Mouse (Mus musculus): ENCODE data around the gene Acvr1. TPM values are rescaled to one million over a fixed set of nuclear protein-coding genes. Genes with fewer than 3 reads are reported as not detected.

The Acvr1 gene
- polyA plus RNA-seq, 1 experiment from 2014 or later = 7.9 TPM

DNA sequence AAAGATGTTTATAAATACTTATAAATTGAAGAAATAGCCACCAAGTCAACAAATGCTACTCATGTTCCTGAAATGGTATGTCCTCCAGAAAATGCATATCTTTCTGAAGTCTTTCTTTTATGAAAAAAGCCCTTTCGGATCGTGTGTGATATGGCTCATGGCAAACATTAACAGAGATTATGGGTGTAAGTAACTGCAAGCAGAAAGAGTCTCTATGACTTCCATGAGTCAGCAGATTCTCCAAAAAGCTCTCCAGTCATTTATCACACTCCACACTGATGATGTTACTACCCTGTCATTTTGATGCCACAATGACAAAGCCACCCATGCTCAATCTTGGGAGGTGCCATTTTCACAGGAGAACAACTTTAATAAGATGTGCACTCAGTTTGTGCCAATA, 132.5 kb downstream of the Acvr1 start:
- H3K4me2 ChIP-seq (replicated peaks; ENCODE audit: low read depth, low read length) = no peak overlapping the region
- WGBS = 99% methylated on average over 2 of the region's 2 CpGs
- H3K36me3 ChIP-seq (ENCODE audit: control insufficient read depth, insufficient read depth, low read length) = no peaks in the 10 kb centered on the region
- no peaks in the 10 kb centered on the region for H3K9me3 ChIP-seq (ENCODE audit: control insufficient read depth, low read length)
- no peaks in the 10 kb centered on the region for H3K4me1 ChIP-seq (ENCODE audit: control insufficient read depth, insufficient read depth, low read length)
- H3K27me3 ChIP-seq (ENCODE audit: control insufficient read depth, insufficient read depth, low read length) = no peaks in the 10 kb centered on the region
- no peak overlapping the region for H3K9ac ChIP-seq (ENCODE audit: low read depth, low read length)
- no peak overlapping the region for H3K27ac ChIP-seq (ENCODE audit: low read depth, low read length)
- no peak for ATAC-seq (ENCODE audit: low FRiP score, low TSS enrichment)
- H3K4me3 ChIP-seq (ENCODE audit: low read length) = no peak overlapping the region

DNA sequence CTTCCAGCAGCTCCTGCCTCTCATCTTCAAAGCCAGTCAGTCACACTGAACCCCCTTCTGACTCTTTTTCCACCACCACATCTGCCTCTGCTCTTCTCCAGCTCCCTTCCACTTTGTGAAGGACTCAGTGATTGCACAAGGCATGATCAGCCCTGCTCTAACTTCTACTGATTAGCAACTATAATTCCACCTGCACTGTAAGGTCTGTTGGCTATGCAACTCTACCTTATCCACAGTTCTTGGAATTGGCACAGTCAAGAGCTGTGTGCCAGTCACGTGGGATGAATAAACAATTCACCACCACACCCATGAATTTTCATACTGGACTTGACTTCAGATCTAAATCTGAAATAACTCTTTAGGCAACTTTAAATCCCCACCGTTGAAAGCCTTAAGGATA, 133.6 kb downstream of the Acvr1 start:
- Histone ChIP-seq H3K27ac (ENCODE audit: low read depth, low read length) (no peak overlapping the region), H3K27me3 (ENCODE audit: control insufficient read depth, insufficient read depth, low read length) (no peaks in the 10 kb centered on the region), H3K4me3 (ENCODE audit: low read length) (no peak overlapping the region), H3K36me3 (ENCODE audit: control insufficient read depth, insufficient read depth, low read length) (no peaks in the 10 kb centered on the region), H3K9me3 (ENCODE audit: control insufficient read depth, low read length) (no peaks in the 10 kb centered on the region), H3K9ac (ENCODE audit: low read depth, low read length) (no peak overlapping the region), H3K4me1 (ENCODE audit: control insufficient read depth, insufficient read depth, low read length) (no peaks in the 10 kb centered on the region), H3K4me2 (replicated peaks; ENCODE audit: low read depth, low read length) (no peak overlapping the region)
- ATAC-seq (ENCODE audit: low FRiP score, low TSS enrichment) = no peak
- WGBS = 94% methylated on average over 2 of the region's 2 CpGs

DNA sequence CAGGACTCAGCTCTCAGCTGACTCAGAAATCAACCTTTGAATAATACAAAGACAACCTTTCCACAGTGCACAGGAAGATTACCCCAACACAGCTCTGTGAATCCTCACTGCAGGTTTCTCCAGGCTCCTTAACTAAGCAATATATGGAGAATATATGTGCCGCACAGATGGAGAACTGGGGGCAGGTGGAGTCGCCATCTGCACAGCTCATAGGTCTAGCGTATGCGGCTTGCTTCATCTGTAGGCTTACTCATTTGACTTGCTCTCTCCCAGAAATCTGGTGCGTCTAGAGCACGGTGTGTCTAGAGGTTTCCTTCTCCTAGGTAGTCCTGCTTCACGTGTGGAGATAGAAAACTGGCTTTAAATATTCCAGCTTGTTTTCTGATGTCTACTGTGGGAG, 134.7 kb downstream of the Acvr1 start:
- 94% methylated on average over 7 of the region's 7 CpGs for WGBS
- Histone ChIP-seq H3K4me2 (replicated peaks; ENCODE audit: low read depth, low read length) (no peak overlapping the region), H3K9ac (ENCODE audit: low read depth, low read length) (no peak overlapping the region), H3K27me3 (ENCODE audit: control insufficient read depth, insufficient read depth, low read length) (no peaks in the 10 kb centered on the region), H3K4me1 (ENCODE audit: control insufficient read depth, insufficient read depth, low read length) (no peaks in the 10 kb centered on the region), H3K27ac (ENCODE audit: low read depth, low read length) (no peak overlapping the region), H3K9me3 (ENCODE audit: control insufficient read depth, low read length) (no peaks in the 10 kb centered on the region), H3K36me3 (ENCODE audit: control insufficient read depth, insufficient read depth, low read length) (no peaks in the 10 kb centered on the region), H3K4me3 (ENCODE audit: low read length) (no peak overlapping the region)
- no peak for ATAC-seq (ENCODE audit: low FRiP score, low TSS enrichment)

DNA sequence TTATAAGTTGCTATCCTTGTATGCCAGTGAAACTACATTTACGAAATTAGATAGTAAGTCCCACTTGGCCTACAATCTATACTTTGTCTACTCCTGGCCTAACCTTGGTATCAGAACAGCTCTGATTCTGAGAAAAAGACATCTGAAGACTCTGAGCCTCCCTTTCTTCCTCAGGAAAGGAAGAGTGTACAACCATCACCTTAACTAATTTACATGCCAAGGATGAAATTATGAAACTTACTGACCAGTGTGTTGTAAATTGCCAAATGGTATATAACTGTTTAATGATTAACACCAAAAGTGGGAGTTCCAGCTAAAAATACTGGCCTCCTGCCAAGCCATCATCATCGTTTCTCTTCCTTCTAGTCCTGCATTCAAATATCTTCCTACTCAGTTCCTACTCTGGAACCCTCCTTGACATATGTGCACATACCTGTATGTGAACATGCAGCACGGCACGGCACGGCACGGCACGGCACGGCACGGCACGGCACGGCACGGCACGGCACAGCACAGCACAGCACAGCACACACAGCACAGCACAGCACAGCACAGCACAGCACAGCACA, 141.4 kb downstream of the Acvr1 start:
- Histone ChIP-seq H3K9me3 (ENCODE audit: control insufficient read depth, low read length) (no peaks in the 10 kb centered on the region), H3K4me3 (ENCODE audit: low read length) (no peak overlapping the region), H3K9ac (ENCODE audit: low read depth, low read length) (no peak overlapping the region), H3K27me3 (ENCODE audit: control insufficient read depth, insufficient read depth, low read length) (no peaks in the 10 kb centered on the region), H3K27ac (ENCODE audit: low read depth, low read length) (no peak overlapping the region), H3K4me2 (replicated peaks; ENCODE audit: low read depth, low read length) (no peak overlapping the region), H3K4me1 (ENCODE audit: control insufficient read depth, insufficient read depth, low read length) (no peaks in the 10 kb centered on the region), H3K36me3 (ENCODE audit: control insufficient read depth, insufficient read depth, low read length) (no peaks in the 10 kb centered on the region)
- no peak for ATAC-seq (ENCODE audit: low FRiP score, low TSS enrichment)
- 91% methylated on average over 13 of the region's 13 CpGs for WGBS

DNA sequence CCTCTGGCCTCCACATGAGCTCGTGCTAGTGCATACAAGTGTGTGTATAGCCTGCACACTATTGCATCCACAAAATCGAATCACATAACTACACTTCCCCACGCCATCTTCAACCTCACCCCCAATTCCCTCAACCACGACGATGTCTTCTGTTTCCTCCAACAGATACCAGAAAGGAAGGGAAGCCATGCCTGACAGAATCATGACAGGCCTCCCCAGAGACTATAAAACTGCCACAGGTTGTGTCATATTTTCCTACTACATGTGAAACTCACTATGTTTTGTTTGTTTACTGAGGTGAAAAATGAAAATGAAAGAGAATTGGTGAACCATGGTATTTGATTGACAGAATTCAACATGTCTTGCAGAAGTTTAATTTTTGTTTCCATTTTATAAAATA, 143.6 kb downstream of the Acvr1 start:
- Histone ChIP-seq H3K36me3 (ENCODE audit: control insufficient read depth, insufficient read depth, low read length) (no peaks in the 10 kb centered on the region), H3K9ac (ENCODE audit: low read depth, low read length) (no peak overlapping the region), H3K4me1 (ENCODE audit: control insufficient read depth, insufficient read depth, low read length) (no peaks in the 10 kb centered on the region), H3K4me3 (ENCODE audit: low read length) (no peak overlapping the region), H3K9me3 (ENCODE audit: control insufficient read depth, low read length) (no peaks in the 10 kb centered on the region), H3K4me2 (replicated peaks; ENCODE audit: low read depth, low read length) (no peak overlapping the region), H3K27ac (ENCODE audit: low read depth, low read length) (no peak overlapping the region), H3K27me3 (ENCODE audit: control insufficient read depth, insufficient read depth, low read length) (no peaks in the 10 kb centered on the region)
- ATAC-seq (ENCODE audit: low FRiP score, low TSS enrichment) = no peak
- WGBS = 64% methylated on average over 5 of the region's 5 CpGs

DNA sequence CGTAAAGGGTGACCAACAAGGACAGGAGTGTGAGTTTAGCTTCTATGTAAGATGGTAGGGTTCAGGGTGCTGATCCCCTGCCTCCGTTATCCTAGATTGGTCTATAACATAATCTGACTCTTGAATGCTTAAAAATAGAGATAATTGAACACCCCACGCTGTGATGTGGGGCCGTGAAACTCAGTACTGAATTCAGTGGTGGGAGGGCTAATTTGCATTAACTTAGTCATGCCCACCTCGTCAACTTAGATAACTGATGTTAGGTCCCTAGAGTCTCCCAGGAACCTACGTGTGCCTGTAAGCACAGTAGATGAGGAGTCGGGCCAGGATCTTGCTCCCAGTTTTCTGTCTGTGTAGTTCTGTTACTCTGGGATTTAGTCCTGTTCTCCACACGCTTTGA, 147.4 kb downstream of the Acvr1 start:
- WGBS = 88% methylated on average over 8 of the region's 8 CpGs
- no peaks in the 10 kb centered on the region for H3K36me3 ChIP-seq (ENCODE audit: control insufficient read depth, insufficient read depth, low read length)
- H3K9me3 ChIP-seq (ENCODE audit: control insufficient read depth, low read length) = no peaks in the 10 kb centered on the region
- no peak overlapping the region for H3K4me3 ChIP-seq (ENCODE audit: low read length)
- H3K27ac ChIP-seq (ENCODE audit: low read depth, low read length) = no peak overlapping the region
- H3K27me3 ChIP-seq (ENCODE audit: control insufficient read depth, insufficient read depth, low read length) = no peaks in the 10 kb centered on the region
- H3K4me2 ChIP-seq (replicated peaks; ENCODE audit: low read depth, low read length) = no peak overlapping the region
- H3K4me1 ChIP-seq (ENCODE audit: control insufficient read depth, insufficient read depth, low read length) = no peaks in the 10 kb centered on the region
- H3K9ac ChIP-seq (ENCODE audit: low read depth, low read length) = no peak overlapping the region
- ATAC-seq (ENCODE audit: low FRiP score, low TSS enrichment) = no peak

DNA sequence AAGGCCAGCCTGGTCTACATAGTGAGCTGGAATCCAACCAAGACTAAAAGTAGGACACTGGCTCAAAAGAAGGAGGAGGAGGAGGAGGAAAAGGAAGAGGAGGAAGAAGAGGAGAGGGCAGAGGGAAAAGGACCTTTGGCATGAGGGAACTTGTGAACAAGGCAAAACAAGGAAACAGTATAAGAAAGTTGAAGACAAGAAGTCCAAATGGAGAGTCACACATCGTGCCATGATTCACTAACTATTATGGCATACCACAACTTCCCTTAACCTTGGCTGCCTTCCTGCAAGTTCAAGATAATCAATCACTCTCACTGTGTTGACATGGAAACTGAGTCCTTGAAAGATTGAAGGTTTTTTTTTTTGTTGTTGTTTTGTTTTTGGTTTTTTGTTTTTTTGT, 148.8 kb downstream of the Acvr1 start:
- H3K4me3 ChIP-seq (ENCODE audit: low read length) = no peak overlapping the region
- ATAC-seq (ENCODE audit: low FRiP score, low TSS enrichment) = no peak
- H3K4me2 ChIP-seq (replicated peaks; ENCODE audit: low read depth, low read length) = no peak overlapping the region
- no peak overlapping the region for H3K9ac ChIP-seq (ENCODE audit: low read depth, low read length)
- no peaks in the 10 kb centered on the region for H3K27me3 ChIP-seq (ENCODE audit: control insufficient read depth, insufficient read depth, low read length)
- no peaks in the 10 kb centered on the region for H3K36me3 ChIP-seq (ENCODE audit: control insufficient read depth, insufficient read depth, low read length)
- no peaks in the 10 kb centered on the region for H3K4me1 ChIP-seq (ENCODE audit: control insufficient read depth, insufficient read depth, low read length)
- H3K9me3 ChIP-seq (ENCODE audit: control insufficient read depth, low read length) = no peaks in the 10 kb centered on the region
- 77% methylated on average over 1 of the region's 1 CpGs for WGBS
- no peak overlapping the region for H3K27ac ChIP-seq (ENCODE audit: low read depth, low read length)

DNA sequence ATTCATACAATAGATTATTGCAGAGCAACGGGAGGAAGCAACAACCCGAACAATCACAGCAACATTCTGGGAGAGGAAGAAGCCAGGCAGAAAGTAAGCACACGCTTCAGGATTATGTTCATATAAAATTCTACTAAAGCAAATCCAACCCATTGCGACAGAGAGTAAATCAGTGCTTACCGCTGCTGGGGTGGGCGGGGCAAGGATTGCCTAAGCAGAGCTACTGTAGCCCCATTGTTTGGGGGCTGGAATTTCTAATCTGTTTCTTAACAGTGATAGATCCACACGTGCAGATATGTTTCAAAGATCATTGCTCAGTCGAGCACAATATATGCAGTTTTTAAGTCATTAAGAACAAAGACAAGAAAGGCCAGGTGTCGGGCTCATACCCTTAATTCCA, 149.3 kb downstream of the Acvr1 start:
- Histone ChIP-seq H3K4me3 (ENCODE audit: low read length) (no peak overlapping the region), H3K27ac (ENCODE audit: low read depth, low read length) (no peak overlapping the region), H3K9ac (ENCODE audit: low read depth, low read length) (no peak overlapping the region), H3K27me3 (ENCODE audit: control insufficient read depth, insufficient read depth, low read length) (no peaks in the 10 kb centered on the region), H3K36me3 (ENCODE audit: control insufficient read depth, insufficient read depth, low read length) (no peaks in the 10 kb centered on the region), H3K4me1 (ENCODE audit: control insufficient read depth, insufficient read depth, low read length) (no peaks in the 10 kb centered on the region), H3K4me2 (replicated peaks; ENCODE audit: low read depth, low read length) (no peak overlapping the region), H3K9me3 (ENCODE audit: control insufficient read depth, low read length) (no peaks in the 10 kb centered on the region)
- WGBS = 85% methylated on average over 9 of the region's 9 CpGs
- no peak for ATAC-seq (ENCODE audit: low FRiP score, low TSS enrichment)

DNA sequence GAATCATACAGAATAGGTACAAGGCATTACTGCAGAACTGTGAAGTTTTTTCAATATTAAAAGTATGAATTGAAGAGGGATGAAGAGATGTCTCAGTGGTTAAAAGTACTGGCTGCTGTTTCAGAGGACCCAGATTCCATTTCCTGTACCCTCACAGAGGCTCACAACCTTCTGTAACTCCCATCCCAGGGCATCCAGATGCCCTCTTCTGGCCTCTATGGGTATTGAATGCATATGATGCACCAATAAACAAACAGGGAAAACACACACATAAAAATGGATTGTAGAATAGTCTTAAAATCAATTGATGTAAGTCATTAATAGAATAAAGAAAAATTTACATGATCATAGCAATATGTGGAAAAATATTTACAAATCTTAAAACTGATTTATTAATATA, 151.9 kb downstream of the Acvr1 start:
- H3K27me3 ChIP-seq (ENCODE audit: control insufficient read depth, insufficient read depth, low read length) = no peaks in the 10 kb centered on the region
- no peaks in the 10 kb centered on the region for H3K9me3 ChIP-seq (ENCODE audit: control insufficient read depth, low read length)
- no peak overlapping the region for H3K4me2 ChIP-seq (replicated peaks; ENCODE audit: low read depth, low read length)
- no peaks in the 10 kb centered on the region for H3K36me3 ChIP-seq (ENCODE audit: control insufficient read depth, insufficient read depth, low read length)
- H3K4me1 ChIP-seq (ENCODE audit: control insufficient read depth, insufficient read depth, low read length) = no peaks in the 10 kb centered on the region
- no peak overlapping the region for H3K27ac ChIP-seq (ENCODE audit: low read depth, low read length)
- no peak for ATAC-seq (ENCODE audit: low FRiP score, low TSS enrichment)
- H3K9ac ChIP-seq (ENCODE audit: low read depth, low read length) = no peak overlapping the region
- H3K4me3 ChIP-seq (ENCODE audit: low read length) = no peak overlapping the region
